Mouse (Mus musculus) ES-Bruce4 (cell line): ENCODE results near the gene Hvcn1. TPM values are rescaled to one million over a fixed set of nuclear protein-coding genes. Genes with fewer than 3 reads are reported as not detected.

Source experiments
- H3K27ac ChIP-seq: 2 replicates; pipeline ENCODE4 v1.5.1; 2012; ENCODE audit warnings: low read length, inconsistent platforms; ENCODE audit not compliant: insufficient read depth
- H3K27me3 ChIP-seq: 2 replicates; pipeline ENCODE4 v1.6.1; 2012; ENCODE audit warnings: mild to moderate bottlenecking, low read length, inconsistent platforms; ENCODE audit not compliant: control insufficient read depth, poor library complexity, insufficient read depth, severe bottlenecking
- H3K36me3 ChIP-seq: 2 replicates; pipeline ENCODE4 v1.6.1; 2012; ENCODE audit warnings: inconsistent platforms, mild to moderate bottlenecking, low read length, moderate library complexity; ENCODE audit not compliant: control insufficient read depth, poor library complexity, insufficient read depth, severe bottlenecking
- H3K4me1 ChIP-seq: one replicate; pipeline ENCODE4 v1.8.1; 2011; ENCODE audit warnings: low read length; ENCODE audit not compliant: control insufficient read depth, insufficient read depth
- H3K4me3 ChIP-seq: 2 replicates; pipeline ENCODE4 v1.5.1; 2011; ENCODE audit warnings: low read depth, mild to moderate bottlenecking, low read length
- H3K9ac ChIP-seq: 2 replicates; pipeline ENCODE4 v1.6.1; 2012; ENCODE audit warnings: low read depth, mild to moderate bottlenecking, inconsistent platforms; ENCODE audit not compliant: poor library complexity, severe bottlenecking
- H3K9me3 ChIP-seq: replicated peaks from 2 replicates; pipeline ENCODE4 v1.6.1; 2012; ENCODE audit warnings: mild to moderate bottlenecking, low read length, inconsistent platforms; ENCODE audit not compliant: control insufficient read depth, poor library complexity, insufficient read depth, severe bottlenecking
- CTCF ChIP-seq: IDR thresholded peaks from one replicate; pipeline ENCODE4 v1.8.1; 2011; ENCODE audit warnings: low read depth, low read length
- EP300 ChIP-seq: IDR thresholded peaks from 2 replicates; pipeline ENCODE4 v1.6.1; 2011; ENCODE audit warnings: low read depth, low read length; ENCODE audit not compliant: insufficient read depth
- POLR2A ChIP-seq: IDR thresholded peaks from one replicate; pipeline ENCODE4 v1.8.1; 2011; ENCODE audit warnings: low read length; ENCODE audit not compliant: insufficient read depth
- polyA plus RNA-seq: library from polyadenylated mRNA; stranded (reverse); fragments of >200 nt; gene quantifications from 2 replicates; pipeline ENCODE4 v1.2.4, GENCODE M21; 2011; ENCODE audit warnings: low read depth; ENCODE audit not compliant: missing spikeins, insufficient read depth, insufficient read length

Hvcn1 gene
- polyA plus RNA-seq, 1 experiment: 10.6 TPM

GRCm38 (mm10) chr5:122166636-122167161 is 39.9 kb upstream of the Hvcn1 start:
- Histone ChIP-seq H3K4me1 (peaks cover 10% of the 10 kb centered on the region), H3K9ac (no peak overlapping the region), H3K9me3 (no peaks in the 10 kb centered on the region), H3K27me3 (no peaks in the 10 kb centered on the region), H3K27ac (0 out of 2 replicates have a peak overlapping the region, but pooled peaks have one; percentile 9), H3K4me3 (no peak overlapping the region), H3K36me3 (peaks cover 88% of the 10 kb centered on the region)
- TF ChIP-seq POLR2A: no peak
- no peak for TF ChIP-seq EP300
- TF ChIP-seq CTCF: no peak

DNA sequence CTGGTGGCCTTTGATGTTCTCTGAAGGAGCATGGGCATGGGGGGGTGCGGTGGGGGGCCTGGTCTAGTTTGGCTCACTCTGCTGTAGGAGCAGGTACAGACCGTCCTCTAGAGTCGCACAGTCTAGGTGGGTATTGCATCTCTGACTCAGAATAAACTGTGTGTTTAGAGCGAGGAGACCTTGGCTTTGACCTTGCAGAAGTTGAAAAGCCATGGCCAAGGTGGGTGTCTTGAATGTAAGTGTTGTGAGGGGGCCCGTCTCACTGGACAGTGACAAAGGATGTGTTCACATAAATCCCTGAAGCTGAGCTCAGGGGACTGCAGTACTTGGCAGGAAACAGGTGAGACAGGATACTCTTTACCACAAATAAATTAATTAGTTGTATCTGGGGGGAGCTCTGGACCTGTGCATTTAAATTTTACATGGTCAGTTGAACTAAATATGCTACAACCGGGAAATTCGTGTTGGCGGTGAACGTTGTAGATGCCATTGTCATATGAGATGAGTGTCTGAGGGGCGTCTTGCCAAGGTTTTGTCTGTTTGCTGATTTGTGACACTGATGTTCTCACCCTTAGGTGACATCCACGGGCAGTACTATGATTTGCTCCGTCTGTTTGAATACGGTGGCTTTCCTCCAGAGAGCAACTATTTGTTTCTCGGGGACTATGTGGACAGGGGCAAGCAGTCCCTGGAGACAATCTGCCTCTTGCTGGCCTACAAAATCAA is 38.1 kb upstream of the Hvcn1 start:
- TF ChIP-seq CTCF: no peak
- no peak for TF ChIP-seq EP300
- TF ChIP-seq POLR2A: no peak
- Histone ChIP-seq H3K36me3 (peaks cover 91% of the 10 kb centered on the region), H3K27ac (no peak overlapping the region), H3K4me1 (peaks cover 5% of the 10 kb centered on the region), H3K4me3 (no peak overlapping the region), H3K27me3 (no peaks in the 10 kb centered on the region), H3K9me3 (no peaks in the 10 kb centered on the region), H3K9ac (no peak overlapping the region)

DNA sequence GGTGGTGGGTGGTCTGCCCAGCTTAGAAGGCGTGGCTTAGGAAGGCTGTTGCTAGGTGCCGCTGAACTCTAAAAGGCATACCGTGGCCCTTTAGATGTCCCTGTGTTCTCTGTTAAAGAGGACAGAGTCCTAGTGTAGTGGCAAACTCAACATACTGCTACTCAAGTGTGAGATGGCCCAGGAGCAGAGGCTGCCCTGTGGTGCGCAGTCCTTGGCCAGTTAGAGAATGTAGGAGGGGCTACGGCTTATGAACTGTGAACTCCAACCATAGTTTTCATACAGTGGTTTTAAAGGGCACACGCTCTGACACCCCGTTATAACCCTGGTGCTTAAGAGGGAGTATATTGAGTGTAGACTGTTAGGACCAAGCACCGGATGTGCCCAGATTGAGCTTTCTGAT is 35.5 kb upstream of the Hvcn1 start:
- H3K36me3 ChIP-seq: peaks cover 73% of the 10 kb centered on the region
- no peaks in the 10 kb centered on the region for H3K9me3 ChIP-seq
- no peak overlapping the region for H3K4me3 ChIP-seq
- peaks cover 2% of the 10 kb centered on the region for H3K4me1 ChIP-seq
- no peak overlapping the region for H3K9ac ChIP-seq
- no peak for TF ChIP-seq EP300
- no peak for TF ChIP-seq POLR2A
- no peak overlapping the region for H3K27ac ChIP-seq
- H3K27me3 ChIP-seq: no peaks in the 10 kb centered on the region

GRCm38 (mm10) chr5:122175402-122175801 is 31.2 kb upstream of the Hvcn1 start:
- no peak for TF ChIP-seq POLR2A

DNA sequence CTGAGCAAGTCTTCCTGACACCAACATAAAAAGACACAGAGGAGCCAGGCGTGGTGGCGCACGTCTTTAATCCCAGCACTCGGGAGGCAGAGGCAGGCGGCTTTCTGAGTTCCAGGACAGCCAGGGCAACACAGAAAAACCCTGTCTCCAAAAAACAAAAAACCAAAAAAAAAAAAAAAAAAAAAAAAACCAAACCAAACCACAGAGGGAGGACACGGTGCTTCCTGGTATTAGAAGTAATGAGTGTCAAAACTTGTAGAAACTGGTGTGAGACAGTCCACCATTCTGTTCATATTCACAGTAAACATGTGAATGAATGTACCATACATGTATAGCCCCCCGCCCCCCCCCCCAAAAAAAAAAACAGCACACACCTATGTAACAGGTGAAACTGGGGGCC is 30.6 kb upstream of the Hvcn1 start:
- Histone ChIP-seq H3K27ac (peak overlapping the region; percentile 57), H3K9me3 (no peaks in the 10 kb centered on the region), H3K9ac (no peak overlapping the region), H3K36me3 (peaks cover 34% of the 10 kb centered on the region), H3K27me3 (no peaks in the 10 kb centered on the region), H3K4me3 (no peak overlapping the region), H3K4me1 (peaks cover 4% of the 10 kb centered on the region)
- no peak for TF ChIP-seq EP300
- no peak for TF ChIP-seq CTCF
- no peak for TF ChIP-seq POLR2A

More at GRCm38 (mm10) chr5:122175402-122175801, 31.2 kb upstream of the Hvcn1 start:
- H3K4me1 ChIP-seq: peaks cover 4% of the 10 kb centered on the region
- no peak overlapping the region for H3K9ac ChIP-seq
- peak overlapping the region; percentile 57 for H3K27ac ChIP-seq
- H3K36me3 ChIP-seq: peaks cover 39% of the 10 kb centered on the region
- H3K4me3 ChIP-seq: no peak overlapping the region
- H3K9me3 ChIP-seq: no peaks in the 10 kb centered on the region
- H3K27me3 ChIP-seq: no peaks in the 10 kb centered on the region

- H3K36me3 ChIP-seq: peaks cover 29% of the 10 kb centered on the region
- no peaks in the 10 kb centered on the region for H3K27me3 ChIP-seq
- no peak overlapping the region for H3K9ac ChIP-seq
- H3K4me1 ChIP-seq: peaks cover 4% of the 10 kb centered on the region
- no peak overlapping the region for H3K4me3 ChIP-seq
- no peaks in the 10 kb centered on the region for H3K9me3 ChIP-seq
- TF ChIP-seq CTCF: peak; percentile 70
- TF ChIP-seq POLR2A: no peak
- 0 out of 2 replicates have a peak overlapping the region, but pooled peaks have one; percentile 18 for H3K27ac ChIP-seq
Measured at GRCm38 (mm10) chr5:122176398-122176797, 30.2 kb upstream of the Hvcn1 start.
